Mouse (Mus musculus) G1E (cell line): ENCODE measurements around the gene AC170998.1. TPM values are rescaled to one million over a fixed set of nuclear protein-coding genes. Genes with fewer than 3 reads are reported as not detected.
"Not testable (repeated sequence)": the region's sequence is repeated elsewhere in the genome, so short reads cannot be mapped to it uniquely, and the experiment has no call there.

Experiments
- ATAC-seq: 2 replicates; pipeline ENCODE4 v1.8.0; 2016; ENCODE audit warnings: mild to moderate bottlenecking; ENCODE audit not compliant: insufficient number of reproducible peaks, poor library complexity, low FRiP score, severe bottlenecking; ENCODE audit errors: extremely low read depth
- DNase-seq: peaks from one replicate; pipeline ENCODE4 v3.0.0; 2012; ENCODE audit warnings: low spot score
- H3K27me3 ChIP-seq: 2 replicates; pipeline ENCODE4 v1.6.1; 2012; ENCODE audit warnings: mild to moderate bottlenecking, low read length, inconsistent platforms; ENCODE audit not compliant: insufficient read depth
- H3K36me3 ChIP-seq: replicated peaks from 2 replicates; pipeline ENCODE3; 2012; ENCODE audit warnings: mild to moderate bottlenecking, inconsistent platforms
- H3K4me1 ChIP-seq: 2 replicates; pipeline ENCODE4 v1.6.1; 2012; ENCODE audit warnings: low read depth, low read length, inconsistent platforms, mixed read lengths; ENCODE audit not compliant: insufficient read depth
- H3K4me3 ChIP-seq: 2 replicates; pipeline ENCODE4 v1.5.1; 2012; ENCODE audit warnings: low read depth, mild to moderate bottlenecking, inconsistent platforms, low read length, moderate library complexity, mixed read lengths
- H3K9me3 ChIP-seq: replicated peaks from 2 replicates; pipeline ENCODE4 v1.6.1; 2012; ENCODE audit warnings: inconsistent platforms
- CTCF ChIP-seq: IDR thresholded peaks from 2 replicates; pipeline ENCODE4 v1.5.1; 2012; ENCODE audit warnings: low read depth, low read length, inconsistent platforms, mixed read lengths
- GATA1 ChIP-seq: IDR thresholded peaks from 2 replicates; pipeline ENCODE4 v1.6.1; 2012; ENCODE audit warnings: borderline replicate concordance, low read length, inconsistent platforms, mixed read lengths
- GATA2 ChIP-seq: IDR thresholded peaks from 2 replicates; pipeline ENCODE4 v1.6.1; 2012; ENCODE audit warnings: low read depth, low read length, inconsistent platforms, borderline replicate concordance
- POLR2AphosphoS5 ChIP-seq: IDR thresholded peaks from 2 replicates; pipeline ENCODE4 v1.6.1; 2012; ENCODE audit warnings: low read depth, low read length, inconsistent platforms; ENCODE audit not compliant: insufficient replicate concordance
- TAL1 ChIP-seq: conservative IDR thresholded peaks from 2 replicates; pipeline ENCODE4 v1.6.1; 2012; ENCODE audit warnings: low read depth, low read length, inconsistent platforms, mixed read lengths
- polyA plus RNA-seq: library from polyadenylated mRNA; stranded (reverse); fragments of >175 nt; gene quantifications from 2 replicates; pipeline ENCODE4 v1.2.3, GENCODE M21; 2012
- total RNA-seq, 2 experiments: library from RNA; stranded (forward) in 1 of 2; stranded (reverse) in 1 of 2; fragments of 200-1000 nt in 1 of 2; fragments of >200 nt in 1 of 2; fragmentation: Nextera tagmentation in 1 of 2; gene quantifications; 2 replicates each; pipeline ENCODE4 v1.2.3; 2014 to 2017

AC170998.1 gene
- total and polyA plus RNA-seq, 3 experiments = 1.3 to 5.6 TPM; not detected in 1

- no peak overlapping the region for H3K4me3 ChIP-seq
- DNase-seq = no peak
- no peak for ATAC-seq
- TF ChIP-seq GATA2 (no peak), POLR2AphosphoS5 (no peak), TAL1 (no peak), CTCF (no peak), GATA1 (no peak)
- H3K4me1 ChIP-seq = peaks cover 7% of the 10 kb centered on the region; the same call in 1 of the 2 replicates
- H3K27me3 ChIP-seq = no peaks in the 10 kb centered on the region
- H3K9me3 ChIP-seq = no peaks in the 10 kb centered on the region
- peaks cover 96% of the 10 kb centered on the region for H3K36me3 ChIP-seq
Observed at GRCm38 (mm10) chr17:28717535-28717934, 8.3 kb upstream of the AC170998.1 start.

- DNase-seq, H3K27me3 ChIP-seq, H3K4me3 ChIP-seq, H3K4me1 ChIP-seq, ATAC-seq, H3K9me3 ChIP-seq: not testable (repeated sequence)
- H3K36me3 ChIP-seq = peaks cover 91% of the 10 kb centered on the region
Observed at GRCm38 (mm10) chr17:28727511-28727910, 1.6 kb downstream of the AC170998.1 start.

- TF ChIP-seq GATA2 (no peak), TAL1 (no peak), POLR2AphosphoS5 (no peak), GATA1 (no peak), CTCF (no peak)
- Histone ChIP-seq H3K9me3 (no peaks in the 10 kb centered on the region), H3K27me3 (no peaks in the 10 kb centered on the region), H3K36me3 (peaks cover 95% of the 10 kb centered on the region), H3K4me3 (no peak overlapping the region), H3K4me1 (peaks cover 13% of the 10 kb centered on the region)
- ATAC-seq (no peak), DNase-seq (no peak)
Observed at GRCm38 (mm10) chr17:28735317-28736105, 9.6 kb downstream of the AC170998.1 start.

- ATAC-seq (no peak), DNase-seq (no peak)
- H3K27me3 ChIP-seq = no peaks in the 10 kb centered on the region
- TF ChIP-seq CTCF (no peak), POLR2AphosphoS5 (no peak), GATA2 (no peak)
- no peaks in the 10 kb centered on the region for H3K9me3 ChIP-seq
- H3K4me1 ChIP-seq = peaks cover 13% of the 10 kb centered on the region
- H3K36me3 ChIP-seq = peaks cover 95% of the 10 kb centered on the region
- no peak overlapping the region for H3K4me3 ChIP-seq
Observed at GRCm38 (mm10) chr17:28736486-28736885, 10.6 kb downstream of the AC170998.1 start.

DNA sequence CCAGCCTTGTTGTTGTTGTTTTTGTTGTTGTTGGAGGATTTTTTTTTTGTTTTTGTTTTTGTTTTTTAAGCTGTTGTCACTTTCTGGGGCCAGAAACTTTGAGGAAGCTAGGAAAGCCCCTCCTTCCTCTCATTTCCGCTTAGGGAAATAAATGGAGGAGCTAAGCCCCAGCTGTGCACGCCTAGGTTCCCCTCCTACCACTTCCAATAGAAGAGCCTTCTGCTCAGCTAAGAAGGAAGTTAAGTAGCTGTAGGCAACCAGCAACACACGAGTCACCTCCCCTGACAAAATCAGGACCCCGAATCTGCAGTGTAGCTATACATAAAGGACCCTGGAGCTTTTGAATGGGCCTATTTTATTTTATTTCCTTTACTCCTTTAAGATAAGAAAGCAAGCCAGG is 12.1 kb downstream of the AC170998.1 start:
- no peak for ATAC-seq
- Histone ChIP-seq H3K4me3 (no peak overlapping the region), H3K27me3 (no peaks in the 10 kb centered on the region), H3K4me1 (peaks cover 13% of the 10 kb centered on the region), H3K36me3 (peaks cover 94% of the 10 kb centered on the region), H3K9me3 (no peaks in the 10 kb centered on the region)
- DNase-seq = no peak
- TF ChIP-seq GATA2 (no peak), TAL1 (no peak), GATA1 (no peak), POLR2AphosphoS5 (no peak)

GRCm38 (mm10) chr17:28739244-28739643 is 13.4 kb downstream of the AC170998.1 start:
- no peak for ATAC-seq
- no peak overlapping the region for H3K4me3 ChIP-seq
- H3K9me3 ChIP-seq = no peaks in the 10 kb centered on the region
- peaks cover 13% of the 10 kb centered on the region for H3K4me1 ChIP-seq
- H3K27me3 ChIP-seq = no peaks in the 10 kb centered on the region
- no peak for TF ChIP-seq TAL1
- no peak for TF ChIP-seq GATA2
- no peak for TF ChIP-seq POLR2AphosphoS5
- TF ChIP-seq CTCF = no peak
- no peak for TF ChIP-seq GATA1
- peaks cover 97% of the 10 kb centered on the region for H3K36me3 ChIP-seq
- DNase-seq = no peak
